Mouse (Mus musculus): Measurements from ENCODE around the gene Txnrd1.

Txnrd1 gene

DNA sequence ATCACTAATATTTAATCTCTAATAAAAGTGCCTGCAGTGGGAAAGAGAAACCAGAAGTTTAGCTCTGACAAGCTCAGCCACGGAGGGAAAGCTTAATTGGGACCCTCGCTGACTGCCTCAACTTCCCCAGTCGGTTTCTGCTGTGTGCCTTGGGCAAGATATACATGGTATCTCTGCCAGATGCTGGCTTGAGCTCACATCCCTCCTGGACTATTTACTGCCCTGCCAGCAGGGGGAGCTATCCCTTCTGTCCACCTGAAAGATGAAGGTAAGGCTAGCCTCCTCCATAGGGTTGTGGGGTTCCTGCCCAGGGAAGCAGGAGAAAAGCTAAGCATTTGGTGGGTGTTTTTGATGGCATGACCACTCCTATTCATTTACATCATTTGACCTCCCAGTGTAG lies 76.4 kb downstream of the Txnrd1 start:
- in situ Hi-C loops (cut with MboI, MseI), result no loop called here

DNA sequence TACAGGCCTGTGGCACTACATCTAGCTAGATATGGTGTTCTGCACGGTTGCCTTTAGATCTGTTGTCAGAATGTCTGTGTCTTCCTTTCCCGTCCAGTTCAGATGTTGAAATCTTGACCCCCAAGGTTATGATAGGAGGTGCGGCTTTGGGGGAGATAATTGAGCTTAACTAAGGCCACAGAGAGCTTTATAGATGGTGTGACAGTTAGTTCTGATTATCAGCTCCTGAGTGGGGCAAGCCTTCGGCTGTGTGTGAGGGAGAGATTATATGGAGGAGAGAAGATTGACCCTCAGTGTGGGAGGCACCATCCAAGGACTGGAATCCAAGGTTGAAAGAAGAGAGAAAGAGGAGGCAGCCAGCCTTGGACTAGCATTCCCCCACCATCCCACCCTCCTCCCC lies 79.5 kb downstream of the Txnrd1 start:
- in situ Hi-C loops (cut with MboI, MseI), result no loop called here

DNA sequence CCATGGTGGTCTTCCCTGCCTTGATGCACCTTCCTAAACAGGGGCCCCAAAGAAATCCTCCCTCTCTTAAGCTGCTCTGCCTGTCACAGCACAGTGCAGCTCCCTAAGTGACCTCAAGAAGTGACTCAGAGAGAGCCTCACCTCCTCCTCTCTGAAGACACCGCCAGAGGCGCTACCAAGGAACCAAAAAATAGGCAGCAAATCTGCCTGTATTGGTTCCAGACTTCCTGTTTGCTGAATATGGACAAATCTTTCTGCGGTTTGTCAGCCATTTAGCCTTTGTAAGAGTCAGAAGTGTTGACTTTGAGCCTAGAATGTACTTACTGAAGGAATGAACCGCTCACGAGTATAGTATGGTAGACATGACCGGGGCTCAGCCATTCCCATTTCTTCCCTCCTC lies 80.0 kb downstream of the Txnrd1 start:
- in situ Hi-C loops (cut with MboI, MseI), result no loop called here

DNA sequence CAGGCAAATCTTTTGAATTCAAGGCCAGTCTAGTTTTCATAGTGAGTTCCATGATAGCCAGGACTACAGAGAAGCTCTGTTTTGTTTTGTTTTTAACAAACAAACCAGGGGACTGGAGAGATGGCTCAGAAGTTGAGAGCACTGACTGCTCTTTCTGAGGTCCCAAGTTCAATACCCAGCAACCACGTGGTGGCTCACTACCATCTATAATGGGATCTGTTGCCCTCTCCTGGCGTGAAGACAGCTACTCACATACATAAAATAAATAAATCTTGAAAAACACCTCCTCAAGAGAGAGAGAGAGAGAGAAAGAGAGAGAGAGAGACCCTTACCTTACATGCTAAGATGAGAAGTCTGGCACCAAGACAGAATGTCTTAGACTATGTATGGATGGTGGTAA lies 84.9 kb downstream of the Txnrd1 start:
- in situ Hi-C loops (cut with MboI, MseI), result no loop called here

DNA sequence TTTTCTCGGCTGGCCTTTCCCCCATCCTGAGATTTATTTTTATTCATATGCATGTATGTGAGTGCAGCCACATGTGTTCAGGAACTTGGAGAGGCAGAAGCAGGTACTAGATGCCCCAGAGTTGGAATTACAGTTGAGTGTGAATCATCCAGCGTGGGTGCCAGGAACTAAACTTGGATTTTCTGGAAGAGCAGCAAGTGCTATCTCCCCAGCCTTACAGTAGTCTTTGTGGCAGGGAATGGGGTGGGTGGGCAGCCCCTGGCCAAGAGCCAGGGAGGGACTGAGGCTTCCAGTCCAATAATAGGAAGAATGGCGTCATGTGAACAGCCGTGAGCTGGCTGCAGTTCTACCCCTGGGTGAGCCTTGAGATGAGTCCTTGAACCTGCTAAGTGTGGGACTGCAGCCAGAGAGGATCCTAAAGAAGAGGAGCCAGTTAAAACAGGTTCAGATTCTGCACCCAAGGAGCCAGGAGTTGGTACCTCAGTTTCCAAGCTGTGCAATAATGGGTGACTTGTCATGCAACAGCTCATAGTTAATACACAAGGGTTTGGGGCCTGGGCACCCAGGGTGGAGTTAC lies 85.7 kb downstream of the Txnrd1 start:
- in situ Hi-C loops (cut with MboI, MseI), result no loop called here

DNA sequence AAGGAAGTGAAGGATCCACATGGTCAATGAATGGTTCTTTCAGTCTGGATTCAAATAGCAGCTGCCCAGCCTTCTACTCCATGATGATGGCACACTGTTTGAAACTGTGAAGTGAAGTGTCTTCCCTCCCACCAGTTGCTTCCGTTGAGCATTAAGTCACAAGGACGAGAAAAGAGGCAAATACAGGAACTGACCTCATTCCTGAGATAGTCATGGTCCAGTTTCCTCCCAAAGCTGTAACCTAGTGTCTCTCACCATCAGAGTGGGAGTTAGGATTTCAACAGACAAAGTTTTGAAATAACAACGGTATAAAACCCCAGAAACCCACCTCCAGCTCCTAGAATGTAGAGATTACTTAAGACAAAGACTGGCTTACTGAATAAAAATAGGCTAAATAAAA lies 89.8 kb downstream of the Txnrd1 start:
- in situ Hi-C loops (cut with MboI, MseI), result no loop called here

DNA sequence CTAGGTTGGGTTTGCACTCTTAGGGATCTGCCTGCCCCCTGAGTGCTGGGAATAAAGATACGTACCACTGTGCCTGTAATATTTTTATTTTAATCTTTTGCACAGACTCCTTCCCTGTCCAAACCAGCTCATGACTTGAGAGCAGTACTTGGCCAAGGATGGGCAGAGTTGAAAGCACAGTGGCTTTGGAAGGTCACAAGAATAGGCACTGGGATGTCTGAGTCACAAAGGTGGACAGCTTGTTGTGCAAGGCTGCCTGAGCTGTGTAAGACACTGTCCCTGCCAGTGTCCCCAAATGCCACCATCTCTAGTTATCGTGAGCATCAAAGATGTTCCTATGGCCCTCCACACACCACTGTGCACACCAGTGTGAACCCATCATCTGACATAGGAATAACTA lies 91.0 kb downstream of the Txnrd1 start:
- in situ Hi-C loops (cut with MboI, MseI), result no loop called here

DNA sequence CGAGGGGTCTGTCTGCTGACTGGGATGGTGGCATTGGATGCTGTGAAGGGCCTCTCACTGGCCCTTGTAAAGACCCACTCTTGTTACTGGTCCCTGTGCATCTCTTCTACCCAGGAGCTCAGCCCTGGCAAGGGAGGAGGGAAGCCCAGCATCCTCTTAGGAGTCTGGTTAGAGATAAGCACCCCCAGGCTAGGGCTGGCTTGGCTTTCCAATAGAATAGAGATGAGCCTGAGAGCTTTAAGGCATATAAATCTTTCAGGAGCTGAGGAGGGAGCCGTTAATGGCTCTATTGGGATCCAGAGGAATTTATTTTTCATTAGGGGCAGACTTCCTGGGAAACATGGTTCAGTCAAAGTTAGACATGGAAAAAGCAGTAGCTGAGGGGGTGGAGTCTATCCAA lies 91.9 kb downstream of the Txnrd1 start:
- in situ Hi-C loops (cut with MboI, MseI), result no loop called here

DNA sequence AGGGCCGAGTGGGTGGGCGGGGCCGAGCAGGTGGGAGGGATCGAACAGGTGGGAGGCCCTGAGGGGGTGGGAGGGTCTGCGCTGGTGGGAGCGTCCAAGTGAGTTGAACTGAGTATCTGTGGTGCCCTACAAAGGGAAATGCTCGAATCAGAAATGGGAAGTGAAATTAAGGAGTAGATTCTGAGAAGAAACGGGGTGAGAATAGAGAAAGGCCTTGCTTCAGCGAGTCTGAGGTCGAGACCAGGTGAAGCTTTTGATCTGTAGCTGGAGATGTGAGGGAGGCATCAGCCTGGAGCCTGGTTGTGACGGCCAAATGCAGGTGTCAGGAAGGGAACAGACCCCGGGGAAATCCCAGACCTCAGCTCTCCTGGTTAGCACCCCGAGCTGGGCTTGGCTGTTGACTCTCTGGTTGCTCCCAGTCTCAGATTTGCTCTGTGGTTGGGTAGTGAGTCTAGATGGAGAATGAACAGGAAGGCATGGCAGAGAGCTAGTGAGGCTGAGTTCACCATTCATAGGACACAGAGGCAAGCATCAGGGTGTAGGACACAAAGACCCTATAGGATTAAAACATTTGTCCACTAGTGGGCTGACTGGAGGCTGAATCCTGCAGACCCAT lies 101.4 kb downstream of the Txnrd1 start:
- in situ Hi-C loops (cut with MboI, MseI), result no loop called here

DNA sequence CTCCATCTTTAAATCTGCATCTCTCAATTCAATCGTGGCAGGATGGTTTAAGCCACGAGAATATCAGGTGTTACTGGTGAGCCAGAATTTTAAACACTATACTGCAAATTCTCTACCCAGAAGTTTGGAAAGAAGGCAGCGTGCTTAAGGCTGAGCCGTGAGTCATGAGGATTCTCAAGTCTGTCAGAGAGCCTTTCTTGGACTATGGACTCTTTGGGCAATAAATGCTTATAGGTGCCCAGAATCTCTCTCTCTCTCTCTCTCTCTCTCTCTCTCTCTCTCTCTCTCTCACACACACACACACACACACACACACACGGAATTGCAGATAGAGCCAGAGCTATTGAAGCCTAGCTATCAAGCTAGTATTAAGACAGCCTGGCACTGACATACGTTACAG lies 102.0 kb downstream of the Txnrd1 start:
- in situ Hi-C loops (cut with MboI, MseI), result no loop called here

Data from T-helper 2 cell (primary cell).